Comparison of ENCODE assay signal across 18 mouse cellular contexts in the genomic region with DNA sequence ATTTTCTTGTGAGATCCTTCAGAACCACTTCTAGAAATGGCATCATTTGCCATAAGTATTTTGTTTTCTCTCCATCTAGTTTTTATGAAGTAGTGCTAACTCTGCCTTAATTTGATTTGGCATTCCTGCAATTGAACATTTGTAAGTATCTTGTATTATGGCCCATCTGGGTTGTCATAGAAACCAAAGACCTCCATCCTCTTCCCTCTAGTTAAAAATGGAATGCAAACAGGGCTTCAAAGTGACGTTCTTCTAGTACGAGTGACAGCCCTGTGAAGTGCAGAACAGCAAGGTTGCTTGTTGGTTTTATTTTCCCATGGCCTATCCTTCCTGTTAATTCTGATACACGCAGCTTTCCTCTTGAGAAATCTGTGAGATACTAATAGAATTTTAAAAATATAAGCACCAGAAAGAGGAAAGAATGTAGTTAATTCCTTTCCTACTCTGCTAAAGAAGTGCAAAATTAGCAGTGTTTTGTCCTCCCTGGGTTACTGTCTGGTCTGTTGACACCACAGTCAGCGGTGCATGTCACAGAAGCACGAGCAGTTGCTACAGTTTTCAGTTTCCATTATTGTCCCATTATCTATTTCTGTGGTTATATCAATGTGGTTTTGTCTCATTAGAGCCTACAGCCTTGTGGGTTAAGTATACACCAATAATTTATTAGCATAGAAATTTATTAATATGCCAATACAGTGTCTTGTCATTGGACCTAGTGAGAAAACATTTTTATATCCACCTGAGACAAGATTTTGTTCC.
A peak's percentile ranks its signal among the peaks of the same experiment; 100 is the strongest.
DNase-seq lines count a peak whose midpoint lies in the region; ATAC-seq lines count a peak whose summit lies in the region.
"Had no signal": no experiment of that assay in that cellular context is flagged by ENCODE, and none has a peak within 500 bp of the region (broad histone marks: within the 10 kb centered on the region; RNA-seq: fewer than 3 reads in every experiment).

No protein-coding gene starts in this region.

- H3K4me3 ChIP-seq in forebrain, embryonic 15.5 days = no peak overlapping the region
- H3K4me3 ChIP-seq in forebrain, embryonic 10.5 days = no peak overlapping the region
- no peak overlapping the region for H3K4me3 ChIP-seq in midbrain, embryonic 10.5 days
- H3K4me3 ChIP-seq in midbrain, embryonic 11.5 days (ENCODE audit: low read depth, low read length) = no peak overlapping the region
- no peak overlapping the region for H3K4me3 ChIP-seq in midbrain, embryonic 16.5 days (ENCODE audit: low read depth, low read length)
- H3K4me3 ChIP-seq: erythroblast, embryonic 14.5 days; heart, embryonic 12.5 days; intestine, embryonic 15.5 days; limb, embryonic 13.5 days had no signal

- peaks cover 38% of the 10 kb centered on the region for H3K4me1 ChIP-seq in forebrain, embryonic 15.5 days
- peaks cover 34% of the 10 kb centered on the region for H3K4me1 ChIP-seq in forebrain, embryonic 10.5 days
- peaks cover 50% of the 10 kb centered on the region for H3K4me1 ChIP-seq in midbrain, embryonic 10.5 days
- peaks cover 8% of the 10 kb centered on the region for H3K4me1 ChIP-seq in midbrain, embryonic 11.5 days (ENCODE audit: control insufficient read depth, insufficient read depth, low read length)
- H3K4me1 ChIP-seq in midbrain, embryonic 16.5 days (ENCODE audit: control insufficient read depth, insufficient read depth, low read length) = peaks cover 14% of the 10 kb centered on the region
- H3K4me1 ChIP-seq: intestine, embryonic 15.5 days had no signal

- H3K4me2 ChIP-seq in forebrain, embryonic 15.5 days (replicated peaks) = no peak overlapping the region
- H3K4me2 ChIP-seq in midbrain, embryonic 11.5 days = no peak overlapping the region
- no peak overlapping the region for H3K4me2 ChIP-seq in midbrain, embryonic 16.5 days (ENCODE audit: low read length)
- H3K4me2 ChIP-seq: heart, embryonic 12.5 days; intestine, embryonic 15.5 days; limb, embryonic 13.5 days had no signal

- ATAC-seq in forebrain, embryonic 15.5 days (replicated peaks) = peak; percentile 84
- ATAC-seq in midbrain, embryonic 11.5 days (ENCODE audit: low FRiP score) = no peak
- no peak for ATAC-seq in midbrain, embryonic 16.5 days
- no peak for ATAC-seq in erythroblast, adult 5-6 weeks (replicated peaks; ENCODE audit: low FRiP score, poor library complexity, severe bottlenecking)
- ATAC-seq: intestine, embryonic 15.5 days had no signal

- 18% methylated on average over 5 of the region's 5 CpGs for WGBS in forebrain, embryonic 15.5 days
- WGBS in forebrain, embryonic 10.5 days = 71% methylated on average over 5 of the region's 5 CpGs
- WGBS in midbrain, embryonic 10.5 days = 45% methylated on average over 5 of the region's 5 CpGs
- WGBS in midbrain, embryonic 11.5 days = 32% methylated on average over 5 of the region's 5 CpGs
- WGBS in midbrain, embryonic 16.5 days = 16% methylated on average over 5 of the region's 5 CpGs

- no peaks in the 10 kb centered on the region for H3K36me3 ChIP-seq in forebrain, embryonic 15.5 days
- no peaks in the 10 kb centered on the region for H3K36me3 ChIP-seq in forebrain, embryonic 10.5 days (replicated peaks)
- no peaks in the 10 kb centered on the region for H3K36me3 ChIP-seq in midbrain, embryonic 10.5 days
- H3K36me3 ChIP-seq in midbrain, embryonic 11.5 days (ENCODE audit: control insufficient read depth, insufficient read depth, low read length) = no peaks in the 10 kb centered on the region
- no peaks in the 10 kb centered on the region for H3K36me3 ChIP-seq in midbrain, embryonic 16.5 days (ENCODE audit: control insufficient read depth, insufficient read depth, low read length)
- H3K36me3 ChIP-seq: heart, embryonic 12.5 days; intestine, embryonic 15.5 days; limb, embryonic 13.5 days had no signal

- H3K9ac ChIP-seq in forebrain, embryonic 15.5 days (replicated peaks) = no peak overlapping the region
- H3K9ac ChIP-seq in midbrain, embryonic 11.5 days (ENCODE audit: low read length) = no peak overlapping the region
- H3K9ac ChIP-seq in midbrain, embryonic 16.5 days (ENCODE audit: low read depth, low read length) = no peak overlapping the region
- H3K9ac ChIP-seq: heart, embryonic 12.5 days; intestine, embryonic 15.5 days; limb, embryonic 13.5 days had no signal

- no peaks in the 10 kb centered on the region for H3K27me3 ChIP-seq in forebrain, embryonic 15.5 days
- no peaks in the 10 kb centered on the region for H3K27me3 ChIP-seq in forebrain, embryonic 10.5 days (ENCODE audit: poor library complexity, severe bottlenecking)
- H3K27me3 ChIP-seq in midbrain, embryonic 10.5 days (ENCODE audit: low read depth, poor library complexity, severe bottlenecking) = no peaks in the 10 kb centered on the region
- no peaks in the 10 kb centered on the region for H3K27me3 ChIP-seq in midbrain, embryonic 11.5 days (ENCODE audit: control insufficient read depth, insufficient read depth, low read length)
- no peaks in the 10 kb centered on the region for H3K27me3 ChIP-seq in midbrain, embryonic 16.5 days (ENCODE audit: control insufficient read depth, insufficient read depth, low read depth, low read length)
- H3K27me3 ChIP-seq: heart, embryonic 12.5 days; intestine, embryonic 15.5 days; limb, embryonic 13.5 days had no signal

- H3K9me3 ChIP-seq in forebrain, embryonic 15.5 days = no peaks in the 10 kb centered on the region
- no peaks in the 10 kb centered on the region for H3K9me3 ChIP-seq in forebrain, embryonic 10.5 days
- H3K9me3 ChIP-seq in midbrain, embryonic 10.5 days (replicated peaks) = no peaks in the 10 kb centered on the region
- H3K9me3 ChIP-seq in midbrain, embryonic 11.5 days (ENCODE audit: control insufficient read depth, low read length) = no peaks in the 10 kb centered on the region
- no peaks in the 10 kb centered on the region for H3K9me3 ChIP-seq in midbrain, embryonic 16.5 days (replicated peaks; ENCODE audit: control insufficient read depth, low read length, poor library complexity, severe bottlenecking)
- H3K9me3 ChIP-seq: heart, embryonic 12.5 days; intestine, embryonic 15.5 days; limb, embryonic 13.5 days had no signal

- DNase-seq in forebrain, embryonic 10.5 days (ENCODE audit: extremely low spot score, low spot score) = no peak
- no peak for DNase-seq in midbrain, embryonic 10.5 days (ENCODE audit: low spot score)
- no peak for DNase-seq in midbrain, embryonic 11.5 days (ENCODE audit: low spot score, missing footprints)
- peak; percentile 9 for DNase-seq in MEL-GATA-1-ER (ENCODE audit: extremely low read depth, low read depth)
- DNase-seq in kidney, postnatal 36 days = no peak
- DNase-seq: adrenal gland, postnatal 14 days; cerebellum, postnatal 10 days; heart, postnatal 36 days; kidney, postnatal 4 days; lung, postnatal 36 days; thymus, adult 18-20 months had no signal

- peak overlapping the region; percentile 84 for H3K27ac ChIP-seq in forebrain, embryonic 15.5 days (replicated peaks)
- H3K27ac ChIP-seq in forebrain, embryonic 10.5 days = no peak overlapping the region
- 0 out of 2 replicates have a peak overlapping the region, but pooled peaks have one; percentile 38 for H3K27ac ChIP-seq in midbrain, embryonic 10.5 days (replicated peaks)
- no peak overlapping the region for H3K27ac ChIP-seq in midbrain, embryonic 11.5 days (ENCODE audit: low read depth, low read length)
- H3K27ac ChIP-seq in midbrain, embryonic 16.5 days (ENCODE audit: low read length) = peak overlapping the region; percentile 33; the same call in 1 of the 2 replicates
- H3K27ac ChIP-seq: intestine, embryonic 15.5 days; limb, embryonic 13.5 days had no signal

Comparison
In these comparisons a context has a peak if more than half of its experiments do, and no peak if none do; other contexts are left out.
1. H3K27ac ChIP-seq: peak in forebrain, embryonic 15.5 days (single experiment), midbrain, embryonic 10.5 days (single experiment) and midbrain, embryonic 16.5 days (single experiment); none in forebrain, embryonic 10.5 days (single experiment) and midbrain, embryonic 11.5 days (single experiment).